In genomic region chr16:7419655-7420281, GRCm38 (mm10) we compare ENCODE assay signal across 8 mouse cellular contexts.
A peak's percentile ranks its signal among the peaks of the same experiment; 100 is the strongest.
DNase-seq lines count a peak whose midpoint lies in the region; ATAC-seq lines count a peak whose summit lies in the region.

No protein-coding gene starts in this region.

- H3K36me3 ChIP-seq in heart, embryonic 14.5 days (ENCODE audit: control insufficient read depth, insufficient read depth, low read length): no peaks in the 10 kb centered on the region
- H3K36me3 ChIP-seq in kidney, embryonic 16.5 days (ENCODE audit: insufficient read depth, low read length): no peaks in the 10 kb centered on the region
- H3K36me3 ChIP-seq in limb, embryonic 13.5 days: no peaks in the 10 kb centered on the region

- H3K4me2 ChIP-seq in heart, embryonic 14.5 days (ENCODE audit: low read length): peak overlapping the region; percentile 47
- peak overlapping the region; percentile 41 for H3K4me2 ChIP-seq in kidney, embryonic 16.5 days (replicated peaks; ENCODE audit: low read depth, low read length)
- peak overlapping the region; percentile 55 for H3K4me2 ChIP-seq in limb, embryonic 13.5 days (replicated peaks)

- H3K4me3 ChIP-seq in heart, embryonic 14.5 days (ENCODE audit: control insufficient read depth in 1 of 2, insufficient read depth in 1 of 2, low read depth in 1 of 2, low read length in 2 of 2): peak overlapping the region in 1 of 2 experiments; percentile 1; a peak in 1 of 4 replicates
- H3K4me3 ChIP-seq in kidney, embryonic 16.5 days (ENCODE audit: low read length): peak overlapping the region; percentile 6
- peak overlapping the region; percentile 24 for H3K4me3 ChIP-seq in limb, embryonic 13.5 days

- peak; percentile 59; the same call in 1 of the 2 replicates for ATAC-seq in heart, embryonic 14.5 days (ENCODE audit: insufficient number of reproducible peaks, insufficient read depth, low FRiP score, low read depth)
- peak; percentile 89 for ATAC-seq in kidney, embryonic 16.5 days (ENCODE audit: low FRiP score, low TSS enrichment)
- peak; percentile 73 for ATAC-seq in limb, embryonic 13.5 days (ENCODE audit: low FRiP score, low read depth)

- no peaks in the 10 kb centered on the region for H3K27me3 ChIP-seq in heart, embryonic 14.5 days (ENCODE audit: control insufficient read depth, insufficient read depth, low read length)
- no peaks in the 10 kb centered on the region for H3K27me3 ChIP-seq in kidney, embryonic 16.5 days (ENCODE audit: insufficient read depth, low read length)
- no peaks in the 10 kb centered on the region for H3K27me3 ChIP-seq in limb, embryonic 13.5 days

- peak overlapping the region; percentile 57 to 61 for H3K27ac ChIP-seq in heart, embryonic 14.5 days (replicated peaks in 1 of 2; ENCODE audit: control insufficient read depth in 1 of 2, insufficient read depth in 1 of 2, low read depth in 2 of 2, low read length in 2 of 2)
- peak overlapping the region; percentile 77 for H3K27ac ChIP-seq in kidney, embryonic 16.5 days (ENCODE audit: low read length)
- peak overlapping the region; percentile 49 for H3K27ac ChIP-seq in limb, embryonic 13.5 days

- peak; percentile 17 to 28 for DNase-seq in cerebellum, postnatal 10 days
- DNase-seq in cerebellum, adult 11 months: no peak
- peak; percentile 58 for DNase-seq in embryo, embryonic 11 days
- DNase-seq in neural tube, embryonic 10.5 days (ENCODE audit: extremely low spot score, low spot score): peak; percentile 34
- DNase-seq in thymus, postnatal 4 days: peak; percentile 58

- H3K9me3 ChIP-seq in heart, embryonic 14.5 days (ENCODE audit: control insufficient read depth, low read length): no peaks in the 10 kb centered on the region
- H3K9me3 ChIP-seq in kidney, embryonic 16.5 days (ENCODE audit: low read length): peaks cover 6% of the 10 kb centered on the region; the same call in 1 of the 2 replicates
- H3K9me3 ChIP-seq in limb, embryonic 13.5 days: no peaks in the 10 kb centered on the region

- peak overlapping the region; percentile 25; the same call in 1 of the 2 replicates for H3K9ac ChIP-seq in heart, embryonic 14.5 days (ENCODE audit: low read length)
- H3K9ac ChIP-seq in kidney, embryonic 16.5 days (replicated peaks; ENCODE audit: low read length): peak overlapping the region; percentile 12; the same call in 1 of the 2 replicates
- H3K9ac ChIP-seq in limb, embryonic 13.5 days: no peak overlapping the region; the same call in 1 of the 2 replicates

- 25% methylated on average over 12 of the region's 12 CpGs for WGBS in heart, embryonic 14.5 days
- 13% methylated on average over 12 of the region's 12 CpGs for WGBS in kidney, embryonic 16.5 days
- WGBS in limb, embryonic 13.5 days: 10% methylated on average over 12 of the region's 12 CpGs

- H3K4me1 ChIP-seq in heart, embryonic 14.5 days (ENCODE audit: control insufficient read depth in 2 of 2, insufficient read depth in 2 of 2, low read length in 2 of 2): peaks cover 0 to 5% of the 10 kb centered on the region in 2 experiments; a peak in 1 of 4 replicates
- H3K4me1 ChIP-seq in kidney, embryonic 16.5 days (ENCODE audit: insufficient read depth, low read length): peaks cover 8% of the 10 kb centered on the region; the same call in 1 of the 2 replicates
- H3K4me1 ChIP-seq in limb, embryonic 13.5 days: peaks cover 9% of the 10 kb centered on the region
